Mouse (Mus musculus) hindbrain, postnatal 0 days (tissue): ENCODE measurements around the gene Ccdc97. TPM values are rescaled to one million over a fixed set of nuclear protein-coding genes. Genes with fewer than 3 reads are reported as not detected.

Experiments
- ATAC-seq: fragments of 200-750 bp; cut with Nextera tagmentation; 2 replicates; pipeline ENCODE4 v1.8.0; 2017; ENCODE audit warnings: mild to moderate bottlenecking, moderate TSS enrichment, moderate library complexity
- DNase-seq: peaks from one replicate; pipeline ENCODE4 v3.0.0-alpha.2; 2015; ENCODE audit warnings: low spot score
- H3K27ac ChIP-seq: fragments of 300-500 bp; sonication (generic); 2 replicates; pipeline ENCODE4 v1.5.1; 2014; ENCODE audit warnings: mild to moderate bottlenecking
- H3K27me3 ChIP-seq: fragments of 300-500 bp; sonication (generic); 2 replicates; pipeline ENCODE4 v1.6.1; 2014; ENCODE audit warnings: low read length, mixed read lengths; ENCODE audit not compliant: insufficient read depth
- H3K36me3 ChIP-seq: fragments of 300-500 bp; sonication (generic); 2 replicates; pipeline ENCODE4 v1.6.1; 2014; ENCODE audit warnings: low read length, mixed read lengths; ENCODE audit not compliant: insufficient read depth
- H3K4me1 ChIP-seq: fragments of 300-500 bp; sonication (generic); 2 replicates; pipeline ENCODE4 v1.6.1; 2014; ENCODE audit warnings: antibody characterized with exemption, low read length, mixed read lengths; ENCODE audit not compliant: insufficient read depth
- H3K4me2 ChIP-seq: fragments of 300-500 bp; sonication (generic); 2 replicates; pipeline ENCODE4 v1.6.1; 2014; ENCODE audit warnings: low read depth, mild to moderate bottlenecking, low read length, moderate library complexity, mixed read lengths
- H3K4me3 ChIP-seq: fragments of 300-500 bp; sonication (generic); 2 replicates; pipeline ENCODE4 v1.5.1; 2014; ENCODE audit warnings: low read length
- H3K9ac ChIP-seq: fragments of 300-500 bp; sonication (generic); replicated peaks from 2 replicates; pipeline ENCODE4 v1.6.1; 2014; ENCODE audit warnings: mild to moderate bottlenecking, low read length, moderate library complexity, mixed read lengths
- H3K9me3 ChIP-seq: fragments of 300-500 bp; sonication (generic); 2 replicates; pipeline ENCODE4 v1.6.1; 2016; ENCODE audit warnings: low read length, mixed read lengths
- CTCF ChIP-seq: IDR thresholded peaks from 2 replicates; pipeline ENCODE4 v1.5.1; 2016; ENCODE audit warnings: antibody characterized with exemption, control low read depth, low read depth
- whole genome bisulfite sequencing: fragments of 180-500 bp; shearing (Covaris S2); extraction: QIAGEN DNeasy Blood & Tissue Kit; methylation state at CpG from one replicate; pipeline ENCODE4 v1.1.7; 2014; 5-methylcytosine and 5-hydroxymethylcytosine counted together
- polyA plus RNA-seq: library from polyadenylated mRNA; unstranded; fragments of >200 nt; fragmentation: Nextera tagmentation; extraction: Ambion mirVana; gene quantifications from 2 replicates; pipeline ENCODE4 v1.2.1, GENCODE M21; 2015
- total RNA-seq: library from RNA; depleted of rRNA; stranded (reverse); fragments of >200 nt; gene quantifications from 2 replicates; pipeline ENCODE4 v1.2.3, GENCODE M21; 2014

The Ccdc97 gene
- total and polyA plus RNA-seq, 2 experiments from 2014 or later, result 26.6 to 43.1 TPM

DNA sequence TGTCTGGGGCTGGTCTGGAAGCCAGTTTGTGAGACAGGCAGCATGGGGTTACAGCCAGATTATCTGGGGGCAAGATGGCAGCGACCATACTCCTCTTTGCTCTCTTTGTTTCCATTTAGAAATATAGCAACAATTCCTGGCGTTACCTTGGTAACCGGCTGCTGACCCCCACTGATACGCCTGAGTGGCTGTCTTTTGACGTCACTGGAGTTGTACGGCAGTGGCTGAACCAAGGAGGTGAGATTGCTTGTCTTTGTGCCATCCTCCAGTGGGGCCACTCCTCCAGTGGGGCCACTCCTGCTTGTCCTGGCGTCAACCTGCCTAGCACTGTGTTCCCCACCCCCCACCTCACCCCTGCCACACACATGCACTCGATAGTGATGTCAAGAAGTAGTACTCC is 24.8 kb downstream of the Ccdc97 start:
- H3K9ac ChIP-seq, result no peak overlapping the region
- no peak overlapping the region for H3K4me2 ChIP-seq
- DNase-seq (peak; percentile 43), ATAC-seq (peak; percentile 74)
- H3K9me3 ChIP-seq, result no peaks in the 10 kb centered on the region
- H3K4me1 ChIP-seq, result no peaks in the 10 kb centered on the region
- H3K27me3 ChIP-seq, result peaks cover 12% of the 10 kb centered on the region
- no peaks in the 10 kb centered on the region for H3K36me3 ChIP-seq
- WGBS, result 38% methylated on average over 8 of the region's 8 CpGs
- TF ChIP-seq CTCF, result no peak
- H3K4me3 ChIP-seq, result no peak overlapping the region
- 0 out of 2 replicates have a peak overlapping the region, but pooled peaks have one; percentile 32 for H3K27ac ChIP-seq

DNA sequence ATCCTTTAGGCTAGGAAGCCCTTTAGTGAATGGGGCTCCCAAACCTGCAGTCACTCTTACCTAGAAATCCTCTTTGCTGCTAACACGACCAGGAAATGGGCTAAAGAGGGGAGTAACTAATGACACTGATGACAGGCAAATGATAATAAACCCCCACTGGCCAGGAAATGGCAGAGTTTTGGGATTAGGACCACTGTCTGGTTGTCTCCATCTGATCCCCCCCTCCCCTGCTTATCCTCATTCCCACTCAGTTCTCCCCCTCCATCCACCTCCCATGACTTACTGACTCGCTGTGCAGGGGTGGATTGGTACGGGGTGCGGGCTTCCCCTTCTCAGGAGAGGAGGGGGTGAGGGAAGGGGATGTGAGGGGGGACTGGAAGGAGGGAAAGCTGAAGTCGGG is 28.8 kb downstream of the Ccdc97 start:
- peaks cover 38% of the 10 kb centered on the region for H3K27me3 ChIP-seq
- H3K4me2 ChIP-seq, result no peak overlapping the region; the same call in 1 of the 2 replicates
- no peaks in the 10 kb centered on the region for H3K9me3 ChIP-seq
- H3K27ac ChIP-seq, result no peak overlapping the region
- H3K4me1 ChIP-seq, result peaks cover 11% of the 10 kb centered on the region; the same call in 1 of the 2 replicates
- no peak for DNase-seq
- no peak overlapping the region for H3K4me3 ChIP-seq
- TF ChIP-seq CTCF, result no peak
- H3K9ac ChIP-seq, result no peak overlapping the region
- 39% methylated on average over 5 of the region's 5 CpGs for WGBS
- no peak for ATAC-seq
- H3K36me3 ChIP-seq, result no peaks in the 10 kb centered on the region

DNA sequence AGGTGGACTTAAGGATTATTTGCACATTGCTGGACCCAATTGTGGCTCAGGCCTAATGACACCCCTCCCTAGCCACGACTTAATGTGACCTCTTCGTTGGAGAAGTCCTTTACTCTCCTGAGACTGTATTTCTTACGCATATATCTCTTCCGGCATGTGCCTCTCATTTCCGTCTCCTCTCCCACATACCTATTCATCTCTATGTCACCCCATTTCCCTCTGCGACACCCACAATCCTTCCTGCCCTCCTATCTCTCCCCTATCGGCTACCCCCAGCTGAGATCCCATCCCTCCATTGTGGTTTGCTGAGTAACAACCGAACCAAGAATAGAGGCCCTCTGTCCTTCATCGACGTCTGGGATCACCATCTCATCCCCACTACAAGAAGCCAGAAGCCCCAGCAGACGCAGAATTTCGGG is 29.3 kb downstream of the Ccdc97 start:
- WGBS, result 11% methylated on average over 12 of the region's 12 CpGs
- H3K27me3 ChIP-seq, result peaks cover 38% of the 10 kb centered on the region
- H3K9ac ChIP-seq, result peak overlapping the region; percentile 44; the same call in 1 of the 2 replicates

DNA sequence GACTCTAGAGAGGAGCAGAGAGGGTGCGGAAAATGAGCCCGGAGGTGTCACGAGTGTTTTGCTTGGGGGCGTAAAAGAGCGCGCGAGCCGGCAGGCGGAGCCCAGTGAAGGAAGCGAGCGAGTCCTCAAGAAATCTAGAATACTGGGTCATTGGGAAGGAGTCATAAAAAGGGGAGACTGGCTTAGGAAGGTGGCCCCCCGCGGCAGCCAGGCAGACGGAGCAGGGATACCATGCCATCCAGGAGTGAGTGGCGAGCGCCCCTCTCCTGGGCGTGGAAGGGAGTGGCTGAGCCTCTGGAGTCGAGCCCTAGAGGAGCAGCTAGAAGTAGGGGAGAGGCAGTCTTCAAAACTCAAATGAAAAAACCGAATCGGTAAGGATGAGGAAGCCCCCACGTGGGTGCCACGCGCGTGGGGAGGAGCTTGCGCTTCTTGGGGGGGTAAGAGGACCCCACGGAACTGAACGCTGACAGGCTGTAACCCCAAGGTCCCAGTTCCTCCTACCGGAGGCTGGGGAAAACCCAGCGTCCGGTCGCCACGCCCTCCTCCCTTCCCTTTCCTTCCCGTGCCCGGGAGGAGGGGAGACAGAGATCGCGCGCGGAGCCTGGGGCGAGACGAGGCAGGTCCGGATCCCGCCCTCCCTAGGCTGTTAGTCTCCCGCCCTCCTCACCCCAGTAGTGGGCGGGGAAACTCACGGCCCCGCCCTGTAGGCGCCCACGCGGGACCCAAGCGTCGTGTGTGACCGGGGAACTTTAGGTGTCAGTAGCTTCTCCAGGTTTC is 29.9 kb downstream of the Ccdc97 start:
- H3K4me2 ChIP-seq, result peak overlapping the region; percentile 86
- peak; percentile 44; the same call in 1 of the 2 replicates for ATAC-seq
- H3K9me3 ChIP-seq, result no peaks in the 10 kb centered on the region
- H3K9ac ChIP-seq, result peak overlapping the region; percentile 44
- peak overlapping the region; percentile 45 for H3K4me3 ChIP-seq
- H3K36me3 ChIP-seq, result no peaks in the 10 kb centered on the region
- peaks cover 11% of the 10 kb centered on the region; the same call in 1 of the 2 replicates for H3K4me1 ChIP-seq
- TF ChIP-seq CTCF, result peak; percentile 2; the same call in 1 of the 2 replicates
- H3K27me3 ChIP-seq, result peaks cover 38% of the 10 kb centered on the region
- peak; percentile 25 for DNase-seq
- H3K27ac ChIP-seq, result peak overlapping the region; percentile 26; the same call in 1 of the 2 replicates
- 1% methylated on average over 47 of the region's 52 CpGs for WGBS

More for the DNA sequence above, 29.3 kb downstream of the Ccdc97 start:
- H3K4me2 ChIP-seq, result peak overlapping the region; percentile 86
- no peak for TF ChIP-seq CTCF
- no peaks in the 10 kb centered on the region for H3K9me3 ChIP-seq
- no peak overlapping the region for H3K27ac ChIP-seq
- H3K36me3 ChIP-seq, result no peaks in the 10 kb centered on the region
- no peak for ATAC-seq
- DNase-seq, result no peak
- peak overlapping the region; percentile 45 for H3K4me3 ChIP-seq
- H3K4me1 ChIP-seq, result peaks cover 11% of the 10 kb centered on the region; the same call in 1 of the 2 replicates

DNA sequence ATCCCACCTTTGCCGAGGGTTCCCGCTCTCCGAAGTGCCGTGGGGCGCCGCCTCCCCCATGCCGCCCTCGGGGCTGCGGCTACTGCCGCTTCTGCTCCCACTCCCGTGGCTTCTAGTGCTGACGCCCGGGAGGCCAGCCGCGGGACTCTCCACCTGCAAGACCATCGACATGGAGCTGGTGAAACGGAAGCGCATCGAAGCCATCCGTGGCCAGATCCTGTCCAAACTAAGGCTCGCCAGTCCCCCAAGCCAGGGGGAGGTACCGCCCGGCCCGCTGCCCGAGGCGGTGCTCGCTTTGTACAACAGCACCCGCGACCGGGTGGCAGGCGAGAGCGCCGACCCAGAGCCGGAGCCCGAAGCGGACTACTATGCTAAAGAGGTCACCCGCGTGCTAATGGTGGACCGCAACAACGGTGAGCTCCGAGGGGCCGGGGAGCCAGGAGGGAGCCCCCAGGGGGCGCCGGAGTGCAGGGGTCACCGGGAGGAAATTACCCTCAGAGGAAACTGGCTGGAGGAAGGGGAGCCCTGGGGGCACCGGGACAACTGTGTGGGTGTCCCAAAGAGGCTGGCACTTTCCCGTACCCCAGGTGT is 31.0 kb downstream of the Ccdc97 start:
- Histone ChIP-seq H3K27me3 (peaks cover 38% of the 10 kb centered on the region), H3K9me3 (no peaks in the 10 kb centered on the region), H3K4me3 (peak overlapping the region; percentile 45), H3K36me3 (no peaks in the 10 kb centered on the region), H3K4me2 (peak overlapping the region; percentile 86), H3K4me1 (peaks cover 11% of the 10 kb centered on the region; the same call in 1 of the 2 replicates), H3K9ac (peak overlapping the region; percentile 31; the same call in 1 of the 2 replicates), H3K27ac (no peak overlapping the region)
- DNase-seq (peak; percentile 3), ATAC-seq (no peak)
- WGBS, result under 1% methylated on average over 47 of the region's 47 CpGs
- TF ChIP-seq CTCF, result peak; percentile 9; the same call in 1 of the 2 replicates

DNA sequence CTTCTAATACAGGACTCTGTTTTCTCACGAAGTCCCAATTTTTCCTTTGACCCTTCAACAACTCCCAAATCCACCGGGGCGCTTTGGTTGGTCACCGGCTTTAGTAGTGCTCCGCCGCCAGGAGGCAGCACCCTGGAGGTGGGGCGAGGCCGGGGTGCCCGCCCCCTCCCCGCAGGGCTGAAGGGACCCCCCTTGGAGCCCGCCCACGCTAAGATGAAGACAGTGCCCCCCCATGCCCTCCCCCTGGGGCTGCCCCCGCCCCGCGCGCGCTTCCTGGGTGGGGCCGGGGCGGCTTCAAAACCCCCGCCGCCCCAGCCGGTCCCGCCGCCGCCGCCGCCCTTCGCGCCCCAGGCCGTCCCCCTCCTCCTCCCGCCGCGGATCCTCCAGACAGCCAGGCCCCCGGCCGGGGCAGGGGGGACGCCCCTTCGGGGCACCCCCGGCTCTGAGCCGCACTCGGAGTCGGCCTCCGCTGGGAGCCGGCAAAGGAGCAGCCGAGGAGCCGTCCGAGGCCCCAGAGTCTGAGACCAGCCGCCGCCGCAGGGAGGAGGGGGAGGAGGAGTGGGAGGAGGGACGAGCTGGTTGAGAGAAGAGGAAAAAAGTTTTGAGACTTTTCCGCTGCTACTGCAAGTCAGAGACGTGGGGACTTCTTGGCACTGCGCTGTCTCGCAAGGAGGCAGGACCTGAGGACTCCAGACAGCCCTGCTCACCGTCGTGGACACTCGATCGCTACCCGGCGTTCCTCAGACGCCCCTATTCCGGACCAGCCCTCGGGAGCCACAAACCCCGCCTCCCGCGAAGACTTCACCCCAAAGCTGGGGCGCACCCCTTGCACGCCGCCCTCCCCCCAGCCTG is 32.0 kb downstream of the Ccdc97 start, which contains the start of gene Tgfb1:
TSS of gene Tgfb1 (plus strand) at position 323 of the 852 bp plus-strand sequence.
- no peaks in the 10 kb centered on the region for H3K9me3 ChIP-seq
- peaks cover 11% of the 10 kb centered on the region; the same call in 1 of the 2 replicates for H3K4me1 ChIP-seq
- H3K36me3 ChIP-seq, result no peaks in the 10 kb centered on the region
- peak; percentile 40 for DNase-seq
- peaks cover 38% of the 10 kb centered on the region for H3K27me3 ChIP-seq
- H3K9ac ChIP-seq, result peak within 1 kb of the TSS; percentile 44
- 0 out of 2 replicates have a peak, but pooled peaks have one; percentile 13 for ATAC-seq
- H3K4me3 ChIP-seq, result peak within 1 kb of the TSS; percentile 45
- peak; percentile 47 for TF ChIP-seq CTCF
- WGBS, result 1% methylated on average over 45 of the region's 69 CpGs
- H3K27ac ChIP-seq, result no peak within 1 kb of the TSS
- H3K4me2 ChIP-seq, result peak within 1 kb of the TSS; percentile 86
